Comparison of ENCODE assay signal across 21 mouse cellular contexts in the genomic region with DNA sequence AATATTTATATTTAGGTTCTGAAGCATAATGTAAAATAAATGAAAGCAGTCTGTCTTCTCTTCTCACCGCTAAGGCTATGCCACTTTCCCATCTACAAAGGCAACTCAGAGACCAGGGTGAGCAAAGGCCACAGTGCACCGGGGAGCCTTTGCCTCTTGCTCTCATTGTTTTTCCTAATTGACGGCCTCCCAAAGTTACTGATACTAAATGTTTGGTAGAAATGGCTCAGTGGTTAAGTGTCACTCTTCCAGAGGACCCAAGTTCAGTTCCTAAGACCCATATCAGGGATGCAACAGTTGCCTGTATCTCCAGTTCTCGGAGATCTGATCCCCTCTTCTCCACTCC.
DNase-seq lines count a peak whose midpoint lies in the region; ATAC-seq and TF ChIP-seq lines count a peak whose summit lies in the region.
"Had no signal": no experiment of that assay in that cellular context is flagged by ENCODE, and none has a peak within 500 bp of the region (broad histone marks: within the 10 kb centered on the region; RNA-seq: fewer than 3 reads in every experiment).

No protein-coding gene starts in this region.

- no peaks in the 10 kb centered on the region for H3K9me3 ChIP-seq in hindbrain, embryonic 16.5 days (ENCODE audit: control insufficient read depth, low read length)
- no peaks in the 10 kb centered on the region for H3K9me3 ChIP-seq in hindbrain, embryonic 13.5 days
- H3K9me3 ChIP-seq in kidney, postnatal 0 days (replicated peaks; ENCODE audit: low read length) = no peaks in the 10 kb centered on the region
- no peaks in the 10 kb centered on the region for H3K9me3 ChIP-seq in neural tube, embryonic 15.5 days (replicated peaks)
- no peaks in the 10 kb centered on the region for H3K9me3 ChIP-seq in stomach, embryonic 16.5 days (replicated peaks; ENCODE audit: control insufficient read depth, low read length)
- H3K9me3 ChIP-seq: embryonic facial prominence, embryonic 12.5 days; forebrain, embryonic 12.5 days; hindbrain, embryonic 12.5 days had no signal

- DNase-seq in kidney, postnatal 0 days (ENCODE audit: low spot score) = no peak
- DNase-seq in kidney, adult 11 months = no peak
- peak; percentile 5 for DNase-seq in neural tube, embryonic 10.5 days (ENCODE audit: extremely low spot score, low spot score)
- DNase-seq: adrenal gland, postnatal 14 days; cerebellum, adult 11-12 months; cerebellum, adult 9-10 months; cerebellum, postnatal 25 days; gastrocnemius, postnatal 10 days; heart, postnatal 10 days; heart, postnatal 4 days had no signal

- H3K4me3 ChIP-seq in hindbrain, embryonic 16.5 days (ENCODE audit: low read length) = no peak overlapping the region
- no peak overlapping the region for H3K4me3 ChIP-seq in hindbrain, embryonic 13.5 days
- H3K4me3 ChIP-seq in kidney, postnatal 0 days (replicated peaks; ENCODE audit: low read depth, low read length) = no peak overlapping the region
- no peak overlapping the region for H3K4me3 ChIP-seq in neural tube, embryonic 15.5 days (replicated peaks)
- no peak overlapping the region for H3K4me3 ChIP-seq in stomach, embryonic 16.5 days (replicated peaks; ENCODE audit: low read length)
- H3K4me3 ChIP-seq: embryonic facial prominence, embryonic 12.5 days; forebrain, embryonic 12.5 days; hindbrain, embryonic 12.5 days had no signal

- ATAC-seq in hindbrain, embryonic 16.5 days = no peak
- no peak for ATAC-seq in hindbrain, embryonic 13.5 days (ENCODE audit: low FRiP score)
- no peak for ATAC-seq in kidney, postnatal 0 days (replicated peaks; ENCODE audit: low FRiP score, low read depth)
- no peak for ATAC-seq in neural tube, embryonic 15.5 days (ENCODE audit: low FRiP score)
- no peak for ATAC-seq in stomach, embryonic 16.5 days (ENCODE audit: insufficient read depth, low FRiP score)
- ATAC-seq: activated CD4-positive, CD25-positive, alpha-beta regulatory T cell, adult 4 months; forebrain, embryonic 16.5 days; Patski had no signal

- H3K4me2 ChIP-seq in hindbrain, embryonic 16.5 days (ENCODE audit: low read length) = no peak overlapping the region
- no peak overlapping the region for H3K4me2 ChIP-seq in hindbrain, embryonic 13.5 days
- H3K4me2 ChIP-seq in kidney, postnatal 0 days (ENCODE audit: low read length) = no peak overlapping the region
- H3K4me2 ChIP-seq in neural tube, embryonic 15.5 days = no peak overlapping the region
- no peak overlapping the region for H3K4me2 ChIP-seq in stomach, embryonic 16.5 days (ENCODE audit: low read depth, low read length)
- H3K4me2 ChIP-seq: embryonic facial prominence, embryonic 12.5 days; forebrain, embryonic 12.5 days; hindbrain, embryonic 12.5 days had no signal

- whole genome bisulfite sequencing in hindbrain, embryonic 16.5 days = 66% methylated on average over 4 of the region's 4 CpGs
- WGBS in hindbrain, embryonic 13.5 days = 70% methylated on average over 4 of the region's 4 CpGs
- WGBS in kidney, postnatal 0 days = 57% methylated on average over 4 of the region's 4 CpGs
- 69% methylated on average over 4 of the region's 4 CpGs for WGBS in neural tube, embryonic 15.5 days
- 41% methylated on average over 4 of the region's 4 CpGs for WGBS in stomach, embryonic 16.5 days

- no peak overlapping the region for H3K9ac ChIP-seq in hindbrain, embryonic 16.5 days (ENCODE audit: low read depth, low read length)
- no peak overlapping the region for H3K9ac ChIP-seq in hindbrain, embryonic 13.5 days
- H3K9ac ChIP-seq in kidney, postnatal 0 days (ENCODE audit: low read depth, low read length) = no peak overlapping the region
- no peak overlapping the region for H3K9ac ChIP-seq in neural tube, embryonic 15.5 days (replicated peaks)
- H3K9ac ChIP-seq in stomach, embryonic 16.5 days (ENCODE audit: low read length) = no peak overlapping the region
- H3K9ac ChIP-seq: embryonic facial prominence, embryonic 12.5 days; forebrain, embryonic 12.5 days; hindbrain, embryonic 12.5 days had no signal

- H3K27ac ChIP-seq in hindbrain, embryonic 16.5 days (ENCODE audit: low read depth, low read length) = peak overlapping the region; percentile 13; the same call in 1 of the 2 replicates
- H3K27ac ChIP-seq in hindbrain, embryonic 13.5 days = no peak overlapping the region
- 0 out of 2 replicates have a peak overlapping the region, but pooled peaks have one; percentile 3 for H3K27ac ChIP-seq in kidney, postnatal 0 days
- no peak overlapping the region for H3K27ac ChIP-seq in neural tube, embryonic 15.5 days (replicated peaks)
- peak overlapping the region; percentile 46 for H3K27ac ChIP-seq in stomach, embryonic 16.5 days (ENCODE audit: low read length)
- H3K27ac ChIP-seq: embryonic facial prominence, embryonic 12.5 days; forebrain, embryonic 12.5 days; hindbrain, embryonic 12.5 days had no signal

- H3K36me3 ChIP-seq in hindbrain, embryonic 16.5 days (ENCODE audit: control insufficient read depth, insufficient read depth, low read length) = no peaks in the 10 kb centered on the region
- no peaks in the 10 kb centered on the region for H3K36me3 ChIP-seq in hindbrain, embryonic 13.5 days
- no peaks in the 10 kb centered on the region for H3K36me3 ChIP-seq in kidney, postnatal 0 days (ENCODE audit: insufficient read depth, low read length)
- no peaks in the 10 kb centered on the region for H3K36me3 ChIP-seq in neural tube, embryonic 15.5 days
- H3K36me3 ChIP-seq in stomach, embryonic 16.5 days (ENCODE audit: control insufficient read depth, insufficient read depth, low read length) = no peaks in the 10 kb centered on the region
- H3K36me3 ChIP-seq: embryonic facial prominence, embryonic 12.5 days; forebrain, embryonic 12.5 days; hindbrain, embryonic 12.5 days had no signal

- no peaks in the 10 kb centered on the region for H3K27me3 ChIP-seq in hindbrain, embryonic 16.5 days (replicated peaks; ENCODE audit: control insufficient read depth, insufficient read depth, low read length)
- no peaks in the 10 kb centered on the region for H3K27me3 ChIP-seq in hindbrain, embryonic 13.5 days
- H3K27me3 ChIP-seq in kidney, postnatal 0 days (ENCODE audit: insufficient read depth, low read length) = no peaks in the 10 kb centered on the region
- no peaks in the 10 kb centered on the region for H3K27me3 ChIP-seq in neural tube, embryonic 15.5 days (replicated peaks)
- H3K27me3 ChIP-seq in stomach, embryonic 16.5 days (ENCODE audit: control insufficient read depth, insufficient read depth, low read length) = no peaks in the 10 kb centered on the region
- H3K27me3 ChIP-seq: CH12.LX; embryonic facial prominence, embryonic 12.5 days; forebrain, embryonic 12.5 days; hindbrain, embryonic 12.5 days; Patski had no signal

- H3K4me1 ChIP-seq in hindbrain, embryonic 16.5 days (ENCODE audit: control insufficient read depth, insufficient read depth, low read depth, low read length) = no peaks in the 10 kb centered on the region
- peaks cover 11% of the 10 kb centered on the region; the same call in 1 of the 2 replicates for H3K4me1 ChIP-seq in hindbrain, embryonic 13.5 days (replicated peaks)
- H3K4me1 ChIP-seq in kidney, postnatal 0 days (replicated peaks; ENCODE audit: insufficient read depth, low read length) = no peaks in the 10 kb centered on the region
- H3K4me1 ChIP-seq in neural tube, embryonic 15.5 days = no peaks in the 10 kb centered on the region; the same call in 1 of the 2 replicates
- peaks cover 10% of the 10 kb centered on the region for H3K4me1 ChIP-seq in stomach, embryonic 16.5 days (ENCODE audit: control insufficient read depth, insufficient read depth, low read length)
- H3K4me1 ChIP-seq: embryonic facial prominence, embryonic 12.5 days; forebrain, embryonic 12.5 days had no signal

- TF ChIP-seq CTCF in kidney, postnatal 0 days (IDR thresholded peaks at IDR 0.05; ENCODE audit: low read depth) = no peak

Comparison
In these comparisons a context has a peak if more than half of its experiments do, and no peak if none do; other contexts are left out.
1. H3K27ac ChIP-seq: peak in hindbrain, embryonic 16.5 days (single experiment), kidney, postnatal 0 days (single experiment) and stomach, embryonic 16.5 days (single experiment); none in hindbrain, embryonic 13.5 days (single experiment) and neural tube, embryonic 15.5 days (single experiment).